Mouse (Mus musculus): ENCODE measurements around the gene Stambpl1.

DNA sequence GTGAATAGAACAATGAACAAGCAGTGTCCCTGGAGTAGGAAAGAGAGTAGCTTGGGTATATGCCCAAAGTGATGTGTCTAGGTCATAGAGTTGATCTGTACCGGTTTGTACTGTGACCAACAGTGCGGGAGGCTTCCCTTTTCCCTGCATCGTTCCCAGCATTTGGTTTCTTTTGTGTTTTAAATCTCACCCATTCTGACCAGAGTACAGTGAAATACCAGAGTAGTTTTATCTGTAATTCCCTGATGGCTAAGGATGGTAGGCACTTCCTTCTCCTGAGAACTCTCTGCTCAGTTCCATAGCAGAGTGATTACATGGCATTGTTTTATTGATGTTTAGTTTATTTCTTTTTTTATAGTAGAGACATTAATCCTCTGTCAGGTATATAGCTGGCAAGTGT is 30.8 kb downstream of the Stambpl1 start:
- TF ChIP-seq CTCF (conservative IDR thresholded peaks at IDR 0.05; ENCODE audit: insufficient read depth, insufficient read length, low read depth, low read length) (no peak), POLR2A (IDR thresholded peaks at IDR 0.05; ENCODE audit: low read depth, low read length) (no peak)
